Mouse (Mus musculus): ENCODE measurements around the gene Zmynd12. TPM values are rescaled to one million over a fixed set of nuclear protein-coding genes. Genes with fewer than 3 reads are reported as not detected.

Zmynd12 gene
- polyA plus RNA-seq, 1 experiment, result not detected

- H3K4me3 ChIP-seq (ENCODE audit: insufficient read depth, poor library complexity, severe bottlenecking), result no peak overlapping the region
- TF ChIP-seq CEBPB (IDR thresholded peaks at IDR 0.05; ENCODE audit: low read depth), result no peak
- no peak for TF ChIP-seq MYOD1 (IDR thresholded peaks at IDR 0.05; ENCODE audit: control insufficient read depth, insufficient read length, low read depth)
- TF ChIP-seq MYOG (IDR thresholded peaks at IDR 0.05; ENCODE audit: control insufficient read depth, extremely low read depth, insufficient read length), result no peak
- TF ChIP-seq FOSL1 (IDR thresholded peaks at IDR 0.05; ENCODE audit: insufficient read depth, low read length, poor library complexity, severe bottlenecking), result no peak
- TF ChIP-seq CTCF (IDR thresholded peaks at IDR 0.05; ENCODE audit: control insufficient read depth, insufficient read depth, insufficient read length), result no peak
- no peak for TF ChIP-seq MAX (IDR thresholded peaks at IDR 0.05)
- TF ChIP-seq USF1 (IDR thresholded peaks at IDR 0.05; ENCODE audit: low read depth), result no peak
- H3K79me3 ChIP-seq (ENCODE audit: low read depth), result no peaks in the 10 kb centered on the region
- H3K27me3 ChIP-seq (ENCODE audit: control insufficient read depth, insufficient read depth, insufficient read length), result no peaks in the 10 kb centered on the region
- no peak overlapping the region for H3ac ChIP-seq (ENCODE audit: control insufficient read depth, insufficient read length, low read depth)
- no peaks in the 10 kb centered on the region for H3K79me2 ChIP-seq (ENCODE audit: control insufficient read depth, insufficient read depth)
- no peaks in the 10 kb centered on the region for H3K36me3 ChIP-seq (ENCODE audit: control insufficient read depth, insufficient read depth)
These were observed 21.7 kb upstream of the Zmynd12 start for GRCm38 (mm10) chr4:119400896-119401295.

- H3K79me3 ChIP-seq (ENCODE audit: low read depth), result no peaks in the 10 kb centered on the region
These were observed 19.2 kb upstream of the Zmynd12 start for GRCm38 (mm10) chr4:119403431-119403830.

GRCm38 (mm10) chr4:119411877-119412650, 10.6 kb upstream of the Zmynd12 start:
- Histone ChIP-seq H3K79me2 (ENCODE audit: control insufficient read depth, insufficient read depth) (no peaks in the 10 kb centered on the region), H3K79me3 (ENCODE audit: low read depth) (no peaks in the 10 kb centered on the region), H3K27me3 (ENCODE audit: control insufficient read depth, insufficient read depth, insufficient read length) (peaks cover 5% of the 10 kb centered on the region), H3ac (ENCODE audit: control insufficient read depth, insufficient read length, low read depth) (no peak overlapping the region), H3K4me3 (ENCODE audit: insufficient read depth, poor library complexity, severe bottlenecking) (no peak overlapping the region), H3K36me3 (ENCODE audit: control insufficient read depth, insufficient read depth) (no peaks in the 10 kb centered on the region)
- TF ChIP-seq USF1 (IDR thresholded peaks at IDR 0.05; ENCODE audit: low read depth) (no peak), MYOG (IDR thresholded peaks at IDR 0.05; ENCODE audit: control insufficient read depth, extremely low read depth, insufficient read length) (no peak), FOSL1 (IDR thresholded peaks at IDR 0.05; ENCODE audit: insufficient read depth, low read length, poor library complexity, severe bottlenecking) (no peak), MYOD1 (IDR thresholded peaks at IDR 0.05; ENCODE audit: control insufficient read depth, insufficient read length, low read depth) (no peak), MAX (IDR thresholded peaks at IDR 0.05) (no peak), CEBPB (IDR thresholded peaks at IDR 0.05; ENCODE audit: low read depth) (no peak), CTCF (IDR thresholded peaks at IDR 0.05; ENCODE audit: control insufficient read depth, insufficient read depth, insufficient read length) (no peak)

More at GRCm38 (mm10) chr4:119403431-119403830, 19.2 kb upstream of the Zmynd12 start:
- Histone ChIP-seq H3K27me3 (ENCODE audit: control insufficient read depth, insufficient read depth, insufficient read length) (no peaks in the 10 kb centered on the region), H3K4me3 (ENCODE audit: insufficient read depth, poor library complexity, severe bottlenecking) (no peak overlapping the region), H3K79me2 (ENCODE audit: control insufficient read depth, insufficient read depth) (no peaks in the 10 kb centered on the region), H3K36me3 (ENCODE audit: control insufficient read depth, insufficient read depth) (no peaks in the 10 kb centered on the region), H3ac (ENCODE audit: control insufficient read depth, insufficient read length, low read depth) (no peak overlapping the region)
- no peak for TF ChIP-seq CEBPB (IDR thresholded peaks at IDR 0.05; ENCODE audit: low read depth)
- no peak for TF ChIP-seq CTCF (IDR thresholded peaks at IDR 0.05; ENCODE audit: control insufficient read depth, insufficient read depth, insufficient read length)

- Histone ChIP-seq H3K27me3 (ENCODE audit: control insufficient read depth, insufficient read depth, insufficient read length) (peaks cover 5% of the 10 kb centered on the region), H3K36me3 (ENCODE audit: control insufficient read depth, insufficient read depth) (no peaks in the 10 kb centered on the region), H3K79me3 (ENCODE audit: low read depth) (no peaks in the 10 kb centered on the region), H3K79me2 (ENCODE audit: control insufficient read depth, insufficient read depth) (no peaks in the 10 kb centered on the region), H3K4me3 (ENCODE audit: insufficient read depth, poor library complexity, severe bottlenecking) (no peak overlapping the region), H3ac (ENCODE audit: control insufficient read depth, insufficient read length, low read depth) (no peak overlapping the region)
- TF ChIP-seq FOSL1 (IDR thresholded peaks at IDR 0.05; ENCODE audit: insufficient read depth, low read length, poor library complexity, severe bottlenecking) (no peak), CTCF (IDR thresholded peaks at IDR 0.05; ENCODE audit: control insufficient read depth, insufficient read depth, insufficient read length) (no peak), USF1 (IDR thresholded peaks at IDR 0.05; ENCODE audit: low read depth) (no peak)
These were observed 9.8 kb upstream of the Zmynd12 start for GRCm38 (mm10) chr4:119412791-119413190.

- Histone ChIP-seq H3K4me3 (ENCODE audit: insufficient read depth, poor library complexity, severe bottlenecking) (peak within 1 kb of the TSS; percentile 31), H3K36me3 (ENCODE audit: control insufficient read depth, insufficient read depth) (peaks cover 4% of the 10 kb centered on the region), H3K27me3 (ENCODE audit: control insufficient read depth, insufficient read depth, insufficient read length) (peaks cover 5% of the 10 kb centered on the region), H3K79me2 (ENCODE audit: control insufficient read depth, insufficient read depth) (no peaks in the 10 kb centered on the region), H3ac (ENCODE audit: control insufficient read depth, insufficient read length, low read depth) (peak within 1 kb of the TSS; percentile 36), H3K79me3 (ENCODE audit: low read depth) (no peaks in the 10 kb centered on the region)
- TF ChIP-seq MAX (IDR thresholded peaks at IDR 0.05) (no peak), FOSL1 (IDR thresholded peaks at IDR 0.05; ENCODE audit: insufficient read depth, low read length, poor library complexity, severe bottlenecking) (no peak), USF1 (IDR thresholded peaks at IDR 0.05; ENCODE audit: low read depth) (no peak), CEBPB (IDR thresholded peaks at IDR 0.05; ENCODE audit: low read depth) (no peak), MYOD1 (IDR thresholded peaks at IDR 0.05; ENCODE audit: control insufficient read depth, insufficient read length, low read depth) (no peak), CTCF (IDR thresholded peaks at IDR 0.05; ENCODE audit: control insufficient read depth, insufficient read depth, insufficient read length) (no peak), MYOG (IDR thresholded peaks at IDR 0.05; ENCODE audit: control insufficient read depth, extremely low read depth, insufficient read length) (no peak)
These were observed 7.4 kb upstream of the Zmynd12 start, which contains the start of gene Ccdc30 for GRCm38 (mm10) chr4:119415072-119415753. Ccdc30 (minus strand) TSS chr4:119415521.
